Mouse (Mus musculus) CD4-positive naive resting alpha-beta T cell, adult 76 days (primary cell): ENCODE results near the gene Agpat1. TPM values are rescaled to one million over a fixed set of nuclear protein-coding genes. Genes with fewer than 3 reads are reported as not detected.

Experiments used
- total RNA-seq: library from RNA; stranded (reverse); gene quantifications from one replicate; pipeline ENCODE4 v1.2.4, GENCODE M21; 2023

Gene Agpat1
- total RNA-seq, result 41.1 TPM

GRCm38 (mm10) chr17:34604061-34604508 lies at the start of gene Agpat1:
Gene Agpat1, plus strand, starts transcription at chr17:34604262.

DNA sequence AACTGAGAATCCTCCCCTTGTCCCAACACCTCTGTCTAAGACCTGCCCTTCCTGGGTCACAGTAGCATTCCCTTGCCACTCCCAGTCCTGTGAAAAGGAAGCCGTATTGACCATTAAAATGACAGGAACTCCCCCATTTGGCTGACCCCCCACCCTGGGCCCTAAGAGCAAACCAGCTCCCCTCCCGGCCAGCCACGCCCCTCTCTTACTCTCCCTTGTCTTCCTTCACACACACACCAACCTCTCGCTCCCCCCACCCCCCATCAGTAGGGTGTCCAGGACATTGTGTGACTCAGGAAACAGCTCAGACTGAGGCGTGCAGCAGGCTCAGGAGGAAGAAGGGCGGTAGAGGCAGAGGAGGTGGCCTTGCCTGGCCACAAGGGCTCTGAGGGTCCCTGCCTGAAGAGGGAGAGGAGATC lies 40.0 kb upstream of the Agpat1 start, which contains the start of gene Notch4:
Notch4 (plus strand) TSS at position 266 of the 419 bp plus-strand sequence.

GRCm38 (mm10) chr17:34589681-34590101 lies 14.4 kb upstream of the Agpat1 start, which contains the start of gene Gpsm3:
Gene Gpsm3, plus strand, starts transcription at chr17:34589806.

GRCm38 (mm10) chr17:34591029-34591993 lies 12.8 kb upstream of the Agpat1 start, which contains the start of gene Pbx2:
Gene Pbx2, plus strand, starts transcription at chr17:34591266.

DNA sequence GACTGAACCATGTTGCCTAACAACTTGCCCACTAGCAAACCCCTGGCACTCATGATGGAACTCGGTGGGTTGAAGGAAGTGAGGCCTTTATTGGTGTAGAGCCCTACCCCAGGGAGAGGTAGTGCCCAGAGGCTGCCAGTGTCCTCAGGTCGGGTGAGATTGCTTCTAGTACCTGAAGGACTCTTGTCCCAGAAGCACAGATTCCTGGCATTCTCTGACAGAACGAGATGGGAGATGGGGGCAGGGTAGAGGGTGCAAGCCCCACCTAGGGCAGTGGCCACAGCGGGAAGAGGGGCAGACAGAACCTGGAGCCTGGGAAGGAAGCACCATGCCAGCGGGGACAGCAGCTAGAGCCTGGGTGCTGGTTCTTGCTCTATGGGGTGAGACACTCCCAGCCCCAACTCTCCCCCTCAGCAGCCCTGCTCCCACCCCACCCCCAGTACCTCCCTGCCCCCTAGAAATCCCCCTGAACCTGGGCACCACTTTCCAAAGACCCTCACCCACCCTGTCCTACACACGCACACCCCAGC lies 6.4 kb upstream of the Agpat1 start, which contains the start of gene Ager:
Ager (plus strand) TSS at position 297 of the 530 bp plus-strand sequence.

DNA sequence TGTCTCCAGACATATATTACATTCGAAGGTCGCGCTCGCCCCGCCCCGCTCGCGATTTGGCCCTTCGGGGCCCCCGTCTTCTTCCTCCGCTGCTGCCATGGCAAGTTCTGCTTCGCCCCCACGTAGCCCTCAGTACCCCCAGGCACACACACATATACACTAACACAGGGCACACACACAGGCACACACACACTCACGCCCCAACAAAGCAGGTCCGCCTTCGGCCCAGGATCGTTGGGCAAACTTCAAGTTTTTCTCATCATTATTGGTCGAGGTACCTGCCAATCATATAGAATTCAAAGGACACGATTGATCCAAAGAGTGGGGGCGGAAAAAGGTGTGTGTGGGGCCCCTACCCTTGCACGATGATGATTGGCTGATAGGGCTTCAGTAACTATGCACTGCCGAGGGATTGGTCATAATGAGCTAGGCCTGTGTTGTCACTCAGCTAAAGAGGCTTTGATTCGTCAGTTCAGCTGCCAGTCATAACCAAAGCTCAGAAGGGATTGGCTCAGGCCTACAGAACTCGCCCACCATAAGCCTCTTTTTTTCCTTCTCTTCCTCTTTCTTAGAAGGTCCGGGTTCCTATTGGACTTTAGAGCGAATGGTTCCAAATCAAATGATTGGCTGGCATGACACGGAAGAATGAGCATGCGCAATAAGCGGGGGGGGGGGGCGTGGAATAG lies 544 bp upstream of the Agpat1 start, which contains the start of gene Rnf5:
Rnf5 (minus strand) TSS at position 316 of the 686 bp plus-strand sequence.

DNA sequence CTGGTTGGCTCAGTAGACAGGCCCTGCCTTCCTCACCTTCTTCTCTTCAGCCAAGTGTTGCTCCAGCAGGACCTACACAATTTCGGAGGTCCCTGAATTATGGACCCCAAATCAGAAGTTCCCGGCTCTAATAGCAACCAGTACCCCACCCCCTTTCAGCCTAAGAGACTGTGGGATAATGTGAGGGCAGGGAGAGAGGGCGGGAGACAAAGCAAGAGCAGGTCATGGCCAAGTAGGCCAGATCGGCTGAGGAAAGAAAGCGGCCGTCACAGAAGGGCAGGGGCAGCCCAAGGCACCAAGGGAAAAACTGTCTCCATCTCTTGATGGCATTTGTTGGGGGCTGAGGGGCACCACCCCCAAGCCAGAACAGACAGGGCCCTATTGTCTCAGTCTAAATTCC lies 11.8 kb downstream of the Agpat1 start, which contains the start of gene Egfl8:
Egfl8 (minus strand) TSS at position 101 of the 400 bp plus-strand sequence.

GRCm38 (mm10) chr17:34627943-34628643 lies 24.0 kb downstream of the Agpat1 start, which contains the start of gene Ppt2:
Gene Ppt2, minus strand, starts transcription at chr17:34628510.

DNA sequence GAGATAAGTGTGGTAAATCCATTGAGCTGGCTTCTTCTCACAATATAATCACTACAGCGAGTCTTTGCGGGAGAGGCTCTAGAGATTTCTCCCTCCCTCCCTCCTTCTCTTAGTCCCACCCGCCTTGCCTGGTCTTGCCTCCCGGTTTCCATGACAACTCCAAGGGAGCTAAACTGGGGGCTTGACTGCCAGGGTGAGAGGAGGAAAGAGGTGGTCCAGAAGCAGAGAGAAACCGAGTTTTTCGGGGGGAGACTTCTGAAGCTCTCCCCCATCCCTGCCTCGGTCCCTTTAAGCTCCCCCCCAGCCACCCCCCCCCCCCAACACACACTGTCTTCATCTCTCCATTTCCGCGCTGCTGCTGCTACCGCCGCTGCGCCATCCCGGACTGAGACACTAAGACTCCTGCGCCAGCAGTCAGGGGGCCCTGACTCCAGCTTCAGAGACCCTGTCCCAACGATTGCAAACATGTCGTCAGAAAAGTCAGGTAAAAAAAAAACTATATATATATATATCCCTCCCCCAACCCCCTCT lies 25.2 kb downstream of the Agpat1 start, which contains the start of gene Prrt1:
Prrt1 (plus strand) TSS at position 313 of the 531 bp plus-strand sequence.

DNA sequence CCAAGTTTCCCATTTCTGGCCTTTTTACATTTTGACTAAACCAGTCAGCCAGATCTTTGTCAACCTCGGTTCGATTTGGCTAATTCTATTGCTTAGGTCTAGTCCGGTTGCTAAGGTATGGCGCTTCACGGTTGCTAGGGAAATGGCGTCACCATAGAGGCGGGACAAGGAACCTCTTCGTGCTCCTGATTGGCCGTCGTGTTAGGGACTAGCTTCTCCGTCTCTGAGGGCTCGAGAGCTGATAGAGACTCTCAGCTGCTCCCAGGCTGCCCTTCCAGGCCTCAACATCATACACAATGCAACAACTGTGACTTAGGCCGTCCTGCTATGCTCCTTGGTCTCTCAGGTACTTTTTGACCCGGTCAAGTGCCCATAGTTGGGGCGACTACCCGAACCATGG lies 40.5 kb downstream of the Agpat1 start, which contains the start of gene Fkbpl:
Fkbpl (plus strand) TSS at position 157 of the 400 bp plus-strand sequence.

GRCm38 (mm10) chr17:34646906-34647787 lies 43.1 kb downstream of the Agpat1 start, which contains the start of gene Atf6b:
Gene Atf6b, plus strand, starts transcription at chr17:34647146.

Other genes starting within 250 kb of the Agpat1 start
- gene Btnl2, start 249.4 kb upstream of the Agpat1 start, total RNA-seq, result 0.85 TPM
- gene Btnl1, start 227.1 kb upstream of the Agpat1 start, total RNA-seq, result 0.35 TPM
- 4.0 TPM for gene BC051142, start 205.4 kb upstream of the Agpat1 start, total RNA-seq
- not detected for gene Btnl4, start 126.9 kb upstream of the Agpat1 start, total RNA-seq
- not detected for gene Btnl6, start 86.9 kb upstream of the Agpat1 start, total RNA-seq
- 0.38 TPM for gene Notch4, start 40.0 kb upstream of the Agpat1 start, total RNA-seq
- gene Gpsm3, start 14.5 kb upstream of the Agpat1 start, total RNA-seq, result 180 TPM
- gene Pbx2, start 13.0 kb upstream of the Agpat1 start, total RNA-seq, result 48.2 TPM
- 8.7 TPM for gene Ager, start 6.4 kb upstream of the Agpat1 start, total RNA-seq
- gene Rnf5, start 572 bp upstream of the Agpat1 start, total RNA-seq, result 29.9 TPM
- gene Egfl8, start 11.7 kb downstream of the Agpat1 start, total RNA-seq, result 8.4 TPM
- gene Ppt2, start 24.2 kb downstream of the Agpat1 start, total RNA-seq, result 20.6 TPM
- gene Prrt1, start 25.3 kb downstream of the Agpat1 start, total RNA-seq, result 6.9 TPM
- 1.2 TPM for gene Fkbpl, start 40.5 kb downstream of the Agpat1 start, total RNA-seq
- gene Atf6b, start 42.9 kb downstream of the Agpat1 start, total RNA-seq, result 42.3 TPM
- 0.09 TPM for gene Tnxb, start 66.3 kb downstream of the Agpat1 start, total RNA-seq
- gene C4b, start 139.6 kb downstream of the Agpat1 start, total RNA-seq, result 0.70 TPM
- gene Cyp21a1, start 200.3 kb downstream of the Agpat1 start, total RNA-seq, result not detected
- 55.8 TPM for gene Stk19, start 232.7 kb downstream of the Agpat1 start, total RNA-seq
- 86.0 TPM for gene Dxo, start 232.8 kb downstream of the Agpat1 start, total RNA-seq
- gene Skiv2l, start 245.9 kb downstream of the Agpat1 start, total RNA-seq, result 121 TPM
- 22.0 TPM for gene Nelfe, start 246.1 kb downstream of the Agpat1 start, total RNA-seq